Comparison of ENCODE assay signal across 21 mouse cellular contexts in genomic region chr14:104461286-104462240, GRCm38 (mm10). TPM values are rescaled to one million over a fixed set of nuclear protein-coding genes. Genes with fewer than 3 reads are reported as not detected.
DNase-seq lines count a peak whose midpoint lies in the region; ATAC-seq and TF ChIP-seq lines count a peak whose summit lies in the region.
"Had no signal": no experiment of that assay in that cellular context is flagged by ENCODE, and none has a peak within 500 bp of the region (broad histone marks: within the 10 kb centered on the region; RNA-seq: fewer than 3 reads in every experiment).

No protein-coding gene starts in this region.

- DNase-seq in hindbrain, embryonic 10.5 days (ENCODE audit: low spot score), result no peak
- no peak for DNase-seq in hindbrain, postnatal 0 days (ENCODE audit: low spot score)
- DNase-seq in hindbrain, embryonic 14.5 days (ENCODE audit: low spot score), result no peak
- no peak for DNase-seq in urinary bladder, postnatal 36 days (ENCODE audit: low spot score in 2 of 2)
- DNase-seq in cerebellum, adult 18-20 months, result no peak
- DNase-seq: adrenal gland, postnatal 10 days; cerebellum, adult 8-10 months; gastrocnemius, postnatal 14 days; heart, adult 2 months; kidney, adult 2 months; kidney, postnatal 14 days; layer of hippocampus, adult 9-11 months; liver, postnatal 0 days; lung, postnatal 14 days; right cerebral cortex, postnatal 4 days had no signal

- H3K4me3 ChIP-seq in hindbrain, embryonic 10.5 days, result 0 out of 2 replicates have a peak overlapping the region, but pooled peaks have one; percentile 49
- H3K4me3 ChIP-seq in hindbrain, postnatal 0 days (ENCODE audit: low read length), result no peak overlapping the region
- H3K4me3 ChIP-seq in hindbrain, embryonic 14.5 days (replicated peaks; ENCODE audit: low read length), result no peak overlapping the region
- H3K4me3 ChIP-seq in midbrain, embryonic 13.5 days (replicated peaks), result peak overlapping the region; percentile 7; the same call in 1 of the 2 replicates
- no peak overlapping the region for H3K4me3 ChIP-seq in neural tube, embryonic 15.5 days (replicated peaks)
- H3K4me3 ChIP-seq: heart, adult 2 months had no signal

- no peak overlapping the region for H3K27ac ChIP-seq in hindbrain, embryonic 10.5 days
- no peak overlapping the region for H3K27ac ChIP-seq in hindbrain, postnatal 0 days
- H3K27ac ChIP-seq in hindbrain, embryonic 14.5 days, result peak overlapping the region; percentile 20; the same call in 1 of the 2 replicates
- peak overlapping the region; percentile 45; the same call in 1 of the 2 replicates for H3K27ac ChIP-seq in midbrain, embryonic 13.5 days
- no peak overlapping the region; the same call in 1 of the 2 replicates for H3K27ac ChIP-seq in neural tube, embryonic 15.5 days (replicated peaks)
- H3K27ac ChIP-seq: heart, adult 2 months; heart, embryonic 15.5 days; limb, embryonic 15.5 days had no signal

- WGBS in hindbrain, embryonic 10.5 days, result 1% methylated on average over 10 of the region's 10 CpGs
- WGBS in hindbrain, postnatal 0 days, result 5% methylated on average over 10 of the region's 10 CpGs
- WGBS in hindbrain, embryonic 14.5 days, result 2% methylated on average over 10 of the region's 10 CpGs
- WGBS in midbrain, embryonic 13.5 days, result 1% methylated on average over 10 of the region's 10 CpGs
- WGBS in neural tube, embryonic 15.5 days, result 5% methylated on average over 10 of the region's 10 CpGs

- H3K36me3 ChIP-seq in hindbrain, embryonic 10.5 days, result no peaks in the 10 kb centered on the region
- no peaks in the 10 kb centered on the region for H3K36me3 ChIP-seq in hindbrain, postnatal 0 days (ENCODE audit: insufficient read depth, low read length)
- H3K36me3 ChIP-seq in hindbrain, embryonic 14.5 days (replicated peaks; ENCODE audit: control insufficient read depth, insufficient read depth), result no peaks in the 10 kb centered on the region
- no peaks in the 10 kb centered on the region for H3K36me3 ChIP-seq in midbrain, embryonic 13.5 days
- no peaks in the 10 kb centered on the region for H3K36me3 ChIP-seq in neural tube, embryonic 15.5 days
- H3K36me3 ChIP-seq: heart, embryonic 15.5 days; limb, embryonic 15.5 days had no signal

- H3K27me3 ChIP-seq in hindbrain, embryonic 10.5 days (ENCODE audit: insufficient read depth, poor library complexity, severe bottlenecking), result peaks cover 95% of the 10 kb centered on the region
- H3K27me3 ChIP-seq in hindbrain, postnatal 0 days (ENCODE audit: insufficient read depth, low read length), result peaks cover 67% of the 10 kb centered on the region
- peaks cover 71% of the 10 kb centered on the region for H3K27me3 ChIP-seq in hindbrain, embryonic 14.5 days (ENCODE audit: control insufficient read depth, insufficient read depth, low read length)
- peaks cover 79% of the 10 kb centered on the region for H3K27me3 ChIP-seq in midbrain, embryonic 13.5 days
- peaks cover 60% of the 10 kb centered on the region for H3K27me3 ChIP-seq in neural tube, embryonic 15.5 days (replicated peaks)

- no peak for TF ChIP-seq CTCF in hindbrain, postnatal 0 days (IDR thresholded peaks at IDR 0.05; ENCODE audit: low read depth)

- no peak overlapping the region for H3K4me2 ChIP-seq in hindbrain, postnatal 0 days (ENCODE audit: low read depth, low read length)
- H3K4me2 ChIP-seq in hindbrain, embryonic 14.5 days (replicated peaks), result peak overlapping the region; percentile 51
- H3K4me2 ChIP-seq in midbrain, embryonic 13.5 days (replicated peaks), result peak overlapping the region; percentile 57
- H3K4me2 ChIP-seq in neural tube, embryonic 15.5 days, result peak overlapping the region; percentile 45; the same call in 1 of the 2 replicates
- H3K4me2 ChIP-seq: limb, embryonic 15.5 days had no signal

- H3K9me3 ChIP-seq in hindbrain, embryonic 10.5 days, result no peaks in the 10 kb centered on the region
- no peaks in the 10 kb centered on the region for H3K9me3 ChIP-seq in hindbrain, postnatal 0 days (ENCODE audit: low read length)
- no peaks in the 10 kb centered on the region for H3K9me3 ChIP-seq in hindbrain, embryonic 14.5 days (ENCODE audit: control insufficient read depth, low read length)
- H3K9me3 ChIP-seq in midbrain, embryonic 13.5 days, result no peaks in the 10 kb centered on the region
- no peaks in the 10 kb centered on the region for H3K9me3 ChIP-seq in neural tube, embryonic 15.5 days (replicated peaks)
- H3K9me3 ChIP-seq: heart, embryonic 15.5 days; limb, embryonic 15.5 days had no signal

- no peak for ATAC-seq in hindbrain, postnatal 0 days
- no peak for ATAC-seq in hindbrain, embryonic 14.5 days (ENCODE audit: low FRiP score)
- no peak for ATAC-seq in midbrain, embryonic 13.5 days
- ATAC-seq in neural tube, embryonic 15.5 days (ENCODE audit: low FRiP score), result no peak
- no peak for ATAC-seq in erythroblast, adult 5-6 weeks (replicated peaks; ENCODE audit: low FRiP score, poor library complexity, severe bottlenecking)
- ATAC-seq: liver, postnatal 0 days had no signal

- H3K9ac ChIP-seq in hindbrain, postnatal 0 days (replicated peaks; ENCODE audit: low read length), result no peak overlapping the region
- H3K9ac ChIP-seq in hindbrain, embryonic 14.5 days, result no peak overlapping the region
- H3K9ac ChIP-seq in midbrain, embryonic 13.5 days (replicated peaks), result no peak overlapping the region
- no peak overlapping the region for H3K9ac ChIP-seq in neural tube, embryonic 15.5 days (replicated peaks)
- H3K9ac ChIP-seq: heart, embryonic 15.5 days; limb, embryonic 15.5 days; liver, postnatal 0 days had no signal

- peaks cover 26% of the 10 kb centered on the region for H3K4me1 ChIP-seq in hindbrain, embryonic 10.5 days (replicated peaks)
- peaks cover 4% of the 10 kb centered on the region; the same call in 1 of the 2 replicates for H3K4me1 ChIP-seq in hindbrain, postnatal 0 days (ENCODE audit: insufficient read depth, low read length)
- H3K4me1 ChIP-seq in hindbrain, embryonic 14.5 days (replicated peaks; ENCODE audit: control insufficient read depth, insufficient read depth, low read length), result peaks cover 5% of the 10 kb centered on the region
- H3K4me1 ChIP-seq in midbrain, embryonic 13.5 days (replicated peaks), result peaks cover 25% of the 10 kb centered on the region
- peaks cover 23% of the 10 kb centered on the region for H3K4me1 ChIP-seq in neural tube, embryonic 15.5 days

RNA-seq across cellular contexts. Expression of gene Pou4f1, which starts 6.2 kb away (rescaled TPM):
- polyA plus RNA-seq in hindbrain, embryonic 10.5 days (2016; fragmentation: Nextera tagmentation; extraction: Ambion mirVana), result 26.6 and 40.7 TPM in 2 replicates
- total RNA-seq in hindbrain, postnatal 0 days (2014; rRNA removed), result 7.7 and 8.0 TPM in 2 replicates
- 19.0 and 21.8 TPM in 2 replicates for polyA plus RNA-seq in hindbrain, postnatal 0 days (2015; fragmentation: Nextera tagmentation; extraction: Ambion mirVana)
- 44.9 and 49.5 TPM in 2 replicates for polyA plus RNA-seq in hindbrain, embryonic 14.5 days (2014; fragmentation: Nextera tagmentation; extraction: Ambion mirVana)
- polyA plus RNA-seq in midbrain, embryonic 13.5 days (2015; fragmentation: Nextera tagmentation; extraction: Ambion mirVana), result 124 and 156 TPM in 2 replicates
- polyA plus RNA-seq in neural tube, embryonic 15.5 days (2015; fragmentation: Nextera tagmentation; extraction: Ambion mirVana), result 58.7 and 73.4 TPM in 2 replicates
- total RNA-seq in erythroblast, adult 5-6 weeks (2015; ENCODE audit: low replicate concordance), result not detected in 2 replicates
- total RNA-seq in erythroblast, adult 5-6 weeks (2017; ENCODE audit: low replicate concordance), result not detected in 2 replicates
- total RNA-seq: hematopoietic stem cell, adult 5-6 weeks had no signal
- polyA plus RNA-seq: kidney, adult 2 months had no signal

Comparison
In these comparisons a context has a peak if more than half of its experiments do, and no peak if none do; other contexts are left out.
1. H3K27ac ChIP-seq: peak in hindbrain, embryonic 14.5 days (single experiment) and midbrain, embryonic 13.5 days (single experiment); none in hindbrain, embryonic 10.5 days (single experiment), hindbrain, postnatal 0 days (single experiment) and neural tube, embryonic 15.5 days (single experiment).
2. H3K4me3 ChIP-seq: peak in hindbrain, embryonic 10.5 days (single experiment) and midbrain, embryonic 13.5 days (single experiment); none in hindbrain, postnatal 0 days (single experiment), hindbrain, embryonic 14.5 days (single experiment) and neural tube, embryonic 15.5 days (single experiment).